Mouse (Mus musculus): Measurements from ENCODE around the gene BC003965. TPM values are rescaled to one million over a fixed set of nuclear protein-coding genes. Genes with fewer than 3 reads are reported as not detected.

BC003965 gene
- polyA plus RNA-seq, 1 experiment from 2014 or later: 35.3 TPM

GRCm38 (mm10) chr17:25184961-25185360, 607 bp downstream of the BC003965 start:
- H3K4me1 ChIP-seq: peaks cover 22% of the 10 kb centered on the region
- no peaks in the 10 kb centered on the region for H3K9me3 ChIP-seq
- peak overlapping the region; percentile 90 for H3K9ac ChIP-seq
- 7% methylated on average over 17 of the region's 17 CpGs for WGBS
- H3K4me2 ChIP-seq (replicated peaks): peak overlapping the region; percentile 98
- peak overlapping the region; percentile 98 for H3K4me3 ChIP-seq
- peak overlapping the region; percentile 84; the same call in 1 of the 2 replicates for H3K27ac ChIP-seq
- no peaks in the 10 kb centered on the region for H3K27me3 ChIP-seq
- no peak for ATAC-seq (ENCODE audit: insufficient number of reproducible peaks, insufficient read depth, low FRiP score, low TSS enrichment)
- no peaks in the 10 kb centered on the region for H3K36me3 ChIP-seq

DNA sequence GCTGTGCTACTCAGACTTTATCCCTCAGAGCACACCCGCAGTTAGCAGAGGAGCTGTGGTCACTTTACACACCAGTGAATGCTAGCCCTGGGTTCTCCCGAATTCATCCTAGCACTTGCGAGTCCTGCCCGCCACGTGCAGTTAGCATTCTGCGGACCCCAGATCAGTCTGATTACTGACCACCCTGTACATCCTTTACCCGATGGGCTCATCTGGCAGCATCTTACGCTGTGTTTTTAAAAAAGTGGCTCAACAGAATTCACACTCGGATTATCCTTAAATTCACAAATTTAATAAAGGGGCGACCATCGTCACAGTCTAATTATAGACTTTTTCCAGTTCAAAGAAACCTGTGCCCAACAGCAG, 3.4 kb downstream of the BC003965 start:
- ATAC-seq (ENCODE audit: insufficient number of reproducible peaks, insufficient read depth, low FRiP score, low TSS enrichment): no peak
- Histone ChIP-seq H3K4me2 (replicated peaks) (peak overlapping the region; percentile 90), H3K9me3 (no peaks in the 10 kb centered on the region), H3K27ac (peak overlapping the region; percentile 88), H3K9ac (peak overlapping the region; percentile 90), H3K4me3 (peak overlapping the region; percentile 100), H3K27me3 (no peaks in the 10 kb centered on the region), H3K36me3 (peaks cover 10% of the 10 kb centered on the region), H3K4me1 (peaks cover 22% of the 10 kb centered on the region)
- WGBS: 6% methylated on average over 11 of the region's 11 CpGs

DNA sequence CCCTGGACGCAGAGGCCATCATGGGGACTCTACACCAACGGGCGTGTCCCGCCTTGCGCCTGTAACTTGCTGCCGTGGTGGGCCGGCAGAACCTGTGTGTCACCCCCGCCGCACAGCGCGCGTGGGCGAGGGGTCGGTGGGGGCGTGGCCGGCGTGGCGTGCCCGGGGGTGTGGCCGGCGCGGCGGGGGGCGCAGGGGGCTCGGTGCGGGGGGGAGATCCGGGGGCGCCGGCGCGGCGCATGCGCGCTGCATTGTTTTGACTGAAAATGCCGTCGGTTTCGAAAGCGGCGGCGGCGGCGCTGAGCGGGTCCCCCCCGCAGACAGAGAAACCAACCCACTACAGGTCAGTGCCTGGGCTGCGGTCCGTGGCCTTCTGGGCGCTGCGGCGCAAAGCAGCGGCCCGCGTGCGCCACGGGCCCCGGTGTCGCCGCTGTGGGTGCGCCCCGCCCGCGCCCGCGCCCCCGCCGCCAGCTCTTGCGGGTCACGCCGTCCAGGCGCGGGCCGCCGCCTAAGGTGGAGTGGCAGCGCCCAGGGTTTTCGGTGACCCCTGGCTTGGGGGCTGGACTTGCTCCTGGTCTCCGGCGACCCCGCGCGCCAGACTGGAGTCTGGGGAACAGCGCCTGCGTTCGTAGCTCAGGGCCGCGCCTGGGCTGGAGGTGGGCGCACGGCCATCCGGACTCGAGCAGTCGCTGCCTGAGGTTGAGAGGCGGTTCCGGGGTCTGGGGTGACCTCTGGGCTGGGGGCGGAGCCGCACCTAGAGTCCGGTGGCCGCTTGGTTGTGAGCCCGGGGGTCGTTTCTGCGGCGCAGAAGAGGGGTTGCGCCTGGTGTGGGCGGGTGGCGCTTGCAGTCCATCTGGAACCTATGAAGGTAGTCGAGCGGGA, 4.0 kb downstream of the BC003965 start, which contains the start of gene Unkl:
Gene Unkl (plus strand): TSS at position 248 of the 882 bp plus-strand sequence.
- peak within 1 kb of the TSS; percentile 100 for H3K4me3 ChIP-seq
- under 1% methylated on average over 102 of the region's 104 CpGs for WGBS
- peak within 1 kb of the TSS; percentile 90 for H3K4me2 ChIP-seq (replicated peaks)
- peak; percentile 38; the same call in 1 of the 2 replicates for ATAC-seq (ENCODE audit: insufficient number of reproducible peaks, insufficient read depth, low FRiP score, low TSS enrichment)
- peak within 1 kb of the TSS; percentile 88 for H3K27ac ChIP-seq
- H3K9ac ChIP-seq: peak within 1 kb of the TSS; percentile 90
- peaks cover 22% of the 10 kb centered on the region for H3K4me1 ChIP-seq
- no peaks in the 10 kb centered on the region for H3K9me3 ChIP-seq
- H3K27me3 ChIP-seq: no peaks in the 10 kb centered on the region
- H3K36me3 ChIP-seq: peaks cover 10% of the 10 kb centered on the region

- no peak for ATAC-seq (ENCODE audit: insufficient number of reproducible peaks, insufficient read depth, low FRiP score, low TSS enrichment)
- H3K4me2 ChIP-seq (replicated peaks): peak overlapping the region; percentile 90
- no peaks in the 10 kb centered on the region for H3K9me3 ChIP-seq
- peaks cover 22% of the 10 kb centered on the region for H3K4me1 ChIP-seq
- H3K9ac ChIP-seq: peak overlapping the region; percentile 90
- 3% methylated on average over 16 of the region's 16 CpGs for WGBS
- peaks cover 14% of the 10 kb centered on the region for H3K36me3 ChIP-seq
- no peaks in the 10 kb centered on the region for H3K27me3 ChIP-seq
- no peak overlapping the region for H3K27ac ChIP-seq
- H3K4me3 ChIP-seq: peak overlapping the region; percentile 100
These were observed 4.7 kb downstream of the BC003965 start for GRCm38 (mm10) chr17:25189091-25189490.

GRCm38 (mm10) chr17:25202401-25202800, 18.0 kb downstream of the BC003965 start:
- no peak overlapping the region for H3K9ac ChIP-seq
- no peaks in the 10 kb centered on the region for H3K27me3 ChIP-seq
- WGBS: 91% methylated on average over 4 of the region's 4 CpGs
- no peaks in the 10 kb centered on the region for H3K4me1 ChIP-seq
- no peaks in the 10 kb centered on the region for H3K9me3 ChIP-seq
- no peak overlapping the region for H3K27ac ChIP-seq
- ATAC-seq (ENCODE audit: insufficient number of reproducible peaks, insufficient read depth, low FRiP score, low TSS enrichment): no peak
- H3K4me2 ChIP-seq (replicated peaks): no peak overlapping the region
- H3K4me3 ChIP-seq: no peak overlapping the region
- H3K36me3 ChIP-seq: peaks cover 67% of the 10 kb centered on the region

- 98% methylated on average over 4 of the region's 4 CpGs for WGBS
- H3K4me2 ChIP-seq (replicated peaks): no peak overlapping the region
- no peaks in the 10 kb centered on the region for H3K27me3 ChIP-seq
- H3K4me1 ChIP-seq: no peaks in the 10 kb centered on the region
- H3K9me3 ChIP-seq: no peaks in the 10 kb centered on the region
- no peak overlapping the region for H3K4me3 ChIP-seq
- no peak overlapping the region for H3K9ac ChIP-seq
- no peak for ATAC-seq (ENCODE audit: insufficient number of reproducible peaks, insufficient read depth, low FRiP score, low TSS enrichment)
- H3K36me3 ChIP-seq: peaks cover 89% of the 10 kb centered on the region
- no peak overlapping the region for H3K27ac ChIP-seq
These were observed 25.7 kb downstream of the BC003965 start for GRCm38 (mm10) chr17:25210006-25210405.

- H3K9me3 ChIP-seq: no peaks in the 10 kb centered on the region
- no peak overlapping the region for H3K4me2 ChIP-seq (replicated peaks)
- no peak overlapping the region for H3K27ac ChIP-seq
- no peak for ATAC-seq (ENCODE audit: insufficient number of reproducible peaks, insufficient read depth, low FRiP score, low TSS enrichment)
- WGBS: 85% methylated on average over 15 of the region's 15 CpGs
- H3K27me3 ChIP-seq: no peaks in the 10 kb centered on the region
- H3K36me3 ChIP-seq: peaks cover 88% of the 10 kb centered on the region
- H3K9ac ChIP-seq: no peak overlapping the region
- H3K4me1 ChIP-seq: no peaks in the 10 kb centered on the region
- no peak overlapping the region for H3K4me3 ChIP-seq
These were observed 26.5 kb downstream of the BC003965 start for GRCm38 (mm10) chr17:25210680-25211466.

- 91% methylated on average over 4 of the region's 4 CpGs for WGBS
- Histone ChIP-seq H3K9me3 (no peaks in the 10 kb centered on the region), H3K27ac (no peak overlapping the region), H3K4me3 (no peak overlapping the region), H3K9ac (no peak overlapping the region), H3K27me3 (no peaks in the 10 kb centered on the region), H3K4me1 (no peaks in the 10 kb centered on the region), H3K4me2 (replicated peaks) (no peak overlapping the region), H3K36me3 (peaks cover 88% of the 10 kb centered on the region)
- no peak for ATAC-seq (ENCODE audit: insufficient number of reproducible peaks, insufficient read depth, low FRiP score, low TSS enrichment)
These were observed 27.4 kb downstream of the BC003965 start for GRCm38 (mm10) chr17:25211705-25212104.

GRCm38 (mm10) chr17:25215431-25215830, 31.1 kb downstream of the BC003965 start:
- Histone ChIP-seq H3K9me3 (no peaks in the 10 kb centered on the region), H3K27ac (no peak overlapping the region), H3K4me2 (replicated peaks) (no peak overlapping the region), H3K4me3 (no peak overlapping the region), H3K9ac (no peak overlapping the region), H3K4me1 (no peaks in the 10 kb centered on the region), H3K27me3 (no peaks in the 10 kb centered on the region), H3K36me3 (peaks cover 77% of the 10 kb centered on the region)
- WGBS: 85% methylated on average over 3 of the region's 3 CpGs
- ATAC-seq (ENCODE audit: insufficient number of reproducible peaks, insufficient read depth, low FRiP score, low TSS enrichment): no peak

- Histone ChIP-seq H3K27me3 (no peaks in the 10 kb centered on the region), H3K36me3 (peaks cover 53% of the 10 kb centered on the region), H3K4me1 (peaks cover 12% of the 10 kb centered on the region), H3K9ac (no peak overlapping the region), H3K9me3 (no peaks in the 10 kb centered on the region), H3K4me2 (replicated peaks) (no peak overlapping the region), H3K4me3 (no peak overlapping the region), H3K27ac (no peak overlapping the region)
- 89% methylated on average over 9 of the region's 9 CpGs for WGBS
- ATAC-seq (ENCODE audit: insufficient number of reproducible peaks, insufficient read depth, low FRiP score, low TSS enrichment): no peak
These were observed 34.6 kb downstream of the BC003965 start for GRCm38 (mm10) chr17:25218967-25219366.

GRCm38 (mm10) chr17:25219492-25220295, 35.3 kb downstream of the BC003965 start:
- Histone ChIP-seq H3K9ac (no peak overlapping the region; the same call in 1 of the 2 replicates), H3K27me3 (no peaks in the 10 kb centered on the region), H3K4me3 (no peak overlapping the region), H3K36me3 (peaks cover 46% of the 10 kb centered on the region), H3K4me2 (replicated peaks) (no peak overlapping the region), H3K4me1 (peaks cover 12% of the 10 kb centered on the region), H3K27ac (no peak overlapping the region), H3K9me3 (no peaks in the 10 kb centered on the region)
- no peak for ATAC-seq (ENCODE audit: insufficient number of reproducible peaks, insufficient read depth, low FRiP score, low TSS enrichment)
- 90% methylated on average over 15 of the region's 15 CpGs for WGBS
